Mouse (Mus musculus): ENCODE results near the gene Abhd6.

Gene Abhd6

DNA sequence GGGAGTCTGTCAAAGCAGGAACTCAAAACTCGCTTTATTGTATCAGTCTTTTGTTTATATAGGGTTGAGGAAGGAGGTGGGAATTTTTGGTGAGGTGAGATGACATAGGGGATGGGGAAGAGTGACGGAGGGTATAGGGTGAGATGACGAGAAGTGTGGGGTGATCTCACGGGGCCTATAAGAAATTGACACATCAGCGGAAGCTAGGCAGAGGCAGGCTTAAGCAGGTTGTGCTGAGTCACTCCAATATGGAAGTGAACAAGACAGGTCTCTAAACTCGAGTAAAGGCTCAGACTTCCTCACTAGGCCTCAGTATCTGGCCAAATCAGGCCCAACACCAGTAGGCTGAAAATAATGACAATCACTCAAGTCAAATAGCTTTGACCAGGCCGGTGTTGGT, 57.2 kb downstream of the Abhd6 start:
- DNase-seq (ENCODE audit: extremely low spot score, low spot score): no peak

DNA sequence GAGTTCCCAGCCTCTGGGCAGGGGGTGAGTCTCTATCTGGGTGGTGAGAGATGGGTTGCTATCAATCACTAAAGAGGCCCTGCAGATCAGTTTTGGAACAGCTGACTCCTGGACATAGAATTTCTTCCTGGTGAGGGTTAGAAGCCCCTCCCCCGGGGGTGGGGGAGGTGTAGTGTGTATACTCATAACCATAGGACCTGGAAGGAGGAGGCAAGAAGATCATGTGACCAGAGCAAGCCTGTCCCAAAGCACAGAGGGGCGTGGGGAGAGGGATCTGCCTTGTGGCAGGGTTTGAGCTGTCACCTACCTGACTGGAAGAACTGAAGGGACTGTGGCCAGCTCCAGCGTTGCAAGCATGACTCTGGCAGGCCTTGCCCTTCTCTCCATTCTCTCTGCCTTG, 59.4 kb downstream of the Abhd6 start:
- DNase-seq (ENCODE audit: extremely low spot score, low spot score): peak; percentile 26

DNA sequence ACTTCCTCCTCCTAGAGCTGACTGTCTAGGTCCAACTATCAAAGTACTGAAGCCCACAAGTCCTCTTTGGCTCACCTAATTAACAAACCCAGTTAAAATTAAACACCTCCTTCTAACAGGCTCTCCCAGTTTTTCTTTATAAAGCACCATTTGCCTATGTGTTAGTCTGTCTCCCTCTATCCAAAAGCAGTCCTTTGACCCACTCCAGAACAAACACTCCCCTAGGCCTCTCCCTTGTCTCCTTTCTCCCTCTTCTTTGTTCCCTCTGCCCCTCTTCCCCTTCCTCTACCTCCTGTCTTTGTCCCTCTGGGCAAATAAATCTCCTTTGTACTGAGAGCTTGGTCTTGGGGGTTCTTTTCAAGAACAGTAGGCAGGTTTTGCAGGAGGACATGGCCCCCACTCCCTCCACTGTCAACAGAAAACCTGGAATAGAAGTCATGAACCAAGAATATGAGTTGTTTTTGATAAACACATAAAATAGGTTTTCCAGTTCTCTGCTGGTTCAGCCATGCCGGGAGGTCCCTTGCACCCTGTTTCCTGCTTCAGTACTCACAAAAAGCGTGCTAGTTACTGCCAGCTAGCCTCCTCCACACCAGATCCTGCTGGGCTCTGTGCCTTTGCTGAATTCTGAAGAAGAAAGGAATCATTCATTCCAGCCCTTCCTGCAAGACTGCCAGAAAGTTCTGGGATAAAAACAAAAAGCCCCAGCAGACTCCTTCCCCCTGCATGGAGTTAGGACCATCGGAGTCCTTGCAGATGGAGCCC, 60.0 kb downstream of the Abhd6 start:
- no peak for DNase-seq (ENCODE audit: extremely low spot score, low spot score)

DNA sequence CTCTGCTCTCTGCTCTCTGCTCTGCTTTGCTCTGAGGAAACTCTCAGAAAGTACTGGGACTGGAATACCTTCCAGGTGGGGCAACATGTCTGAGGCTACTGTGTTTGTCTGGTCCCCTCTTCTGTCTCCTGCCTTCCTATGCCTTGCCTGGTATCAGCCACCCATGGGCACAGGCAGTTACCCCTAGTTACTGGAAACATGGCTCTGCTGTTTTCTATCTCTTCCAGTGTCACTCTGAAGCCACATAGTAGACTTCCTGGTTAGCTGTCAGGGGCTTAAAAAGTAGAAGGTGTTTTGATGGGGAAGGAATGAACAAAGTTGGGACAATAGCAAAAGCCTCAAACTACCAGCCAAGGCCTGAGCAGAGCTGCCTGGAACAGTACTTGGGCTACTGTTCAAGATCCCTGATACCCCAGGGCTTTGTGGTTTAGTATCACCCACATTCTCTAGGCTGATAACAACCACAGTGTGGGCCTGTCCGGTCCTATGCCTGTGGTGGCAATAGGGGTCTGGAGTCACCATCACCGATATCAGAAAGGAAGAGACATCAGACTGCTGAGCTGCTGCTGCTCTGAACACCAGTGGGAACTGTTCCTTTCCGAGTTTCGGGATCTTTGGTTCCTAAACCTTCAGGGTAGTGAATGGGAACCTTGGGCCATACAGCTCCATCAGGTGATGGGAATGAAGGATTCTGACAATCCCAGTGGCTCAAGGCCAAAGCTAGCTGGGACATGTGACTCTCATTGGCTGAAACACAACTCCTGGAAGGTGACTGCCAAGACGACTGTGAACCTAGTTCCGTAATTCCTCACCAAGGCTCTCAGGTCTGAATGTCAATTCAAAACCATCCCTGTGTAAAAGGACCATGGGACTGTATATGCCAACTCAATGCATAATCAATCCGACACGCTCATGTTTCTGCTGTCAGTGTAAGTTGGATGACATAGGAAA, 61.4 kb downstream of the Abhd6 start:
- DNase-seq (ENCODE audit: extremely low spot score, low spot score): no peak

DNA sequence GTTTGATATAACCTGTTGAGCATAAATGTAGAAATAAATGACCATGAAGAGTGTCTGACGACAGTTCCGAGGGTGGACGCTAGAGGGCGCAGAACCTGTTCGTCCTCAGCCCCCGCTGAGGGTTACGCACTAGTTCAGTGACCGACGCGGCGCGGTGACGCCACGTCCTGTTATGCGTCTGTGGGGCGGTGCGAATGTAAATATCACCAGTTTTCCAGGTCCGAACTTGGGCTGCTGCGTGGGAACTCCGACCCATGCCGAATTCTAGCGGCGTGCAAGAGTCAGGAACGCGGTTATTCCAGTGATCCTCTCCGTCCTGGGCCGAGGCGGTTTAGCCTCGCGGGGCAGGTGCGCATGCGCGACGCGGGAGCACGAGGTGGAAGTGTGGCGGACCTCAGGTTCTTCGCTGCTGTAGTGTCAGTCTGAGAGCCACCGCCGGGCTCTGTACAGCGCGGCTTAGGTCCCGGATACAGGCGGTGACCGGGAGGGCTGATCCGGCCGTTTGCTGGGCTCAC, 77.5 kb downstream of the Abhd6 start, which contains the start of gene Rpp14:
Rpp14 (plus strand) TSS at position 203 of the 515 bp plus-strand sequence.
- peak; percentile 95 for DNase-seq (ENCODE audit: extremely low spot score, low spot score)

DNA sequence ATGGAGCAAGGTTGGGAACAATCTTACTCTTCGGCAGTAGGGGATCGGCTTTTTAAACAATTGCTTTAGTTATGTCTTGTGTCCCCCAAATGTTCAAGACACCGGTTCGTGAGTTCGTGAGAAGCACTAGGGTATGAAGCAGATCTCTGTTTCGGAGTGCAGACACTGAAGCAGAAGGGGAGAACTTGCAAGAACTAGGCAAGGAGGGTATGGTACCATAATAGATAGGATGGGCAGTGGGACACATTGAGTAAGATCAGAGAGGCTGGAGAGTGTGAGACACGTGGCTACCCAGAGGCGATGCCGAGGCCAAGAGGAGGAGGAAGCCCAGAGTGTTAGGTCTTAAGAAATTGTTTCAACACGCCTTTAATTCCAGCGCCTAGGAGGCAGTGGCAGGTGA, 78.0 kb downstream of the Abhd6 start:
- DNase-seq (ENCODE audit: extremely low spot score, low spot score): no peak

- no peak for DNase-seq (ENCODE audit: extremely low spot score, low spot score)
These were observed 80.2 kb downstream of the Abhd6 start for GRCm38 (mm10) chr14:8082949-8083348.

DNA sequence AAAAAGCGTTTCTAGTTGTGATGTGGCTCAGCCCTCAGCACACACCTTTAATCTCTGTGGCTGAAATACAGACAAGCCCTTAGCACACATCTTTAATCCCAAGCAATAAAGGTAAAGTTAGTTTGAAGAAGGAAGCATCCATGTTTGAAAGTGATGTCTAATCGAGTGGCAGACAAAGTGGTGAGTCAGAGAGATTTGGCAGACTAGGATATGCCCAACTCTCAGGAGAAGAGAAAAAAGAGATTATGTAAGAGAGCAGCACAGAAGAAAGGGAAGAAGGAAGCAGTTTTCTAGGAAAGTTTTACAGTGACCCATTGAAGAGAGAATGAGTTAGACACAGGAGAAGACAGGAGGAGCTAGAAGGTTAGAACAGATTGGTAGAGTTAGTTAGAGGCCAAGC, 86.3 kb downstream of the Abhd6 start:
- DNase-seq (ENCODE audit: extremely low spot score, low spot score): no peak

- no peak for DNase-seq (ENCODE audit: extremely low spot score, low spot score)
These were observed 89.9 kb downstream of the Abhd6 start for GRCm38 (mm10) chr14:8092573-8092972.

DNA sequence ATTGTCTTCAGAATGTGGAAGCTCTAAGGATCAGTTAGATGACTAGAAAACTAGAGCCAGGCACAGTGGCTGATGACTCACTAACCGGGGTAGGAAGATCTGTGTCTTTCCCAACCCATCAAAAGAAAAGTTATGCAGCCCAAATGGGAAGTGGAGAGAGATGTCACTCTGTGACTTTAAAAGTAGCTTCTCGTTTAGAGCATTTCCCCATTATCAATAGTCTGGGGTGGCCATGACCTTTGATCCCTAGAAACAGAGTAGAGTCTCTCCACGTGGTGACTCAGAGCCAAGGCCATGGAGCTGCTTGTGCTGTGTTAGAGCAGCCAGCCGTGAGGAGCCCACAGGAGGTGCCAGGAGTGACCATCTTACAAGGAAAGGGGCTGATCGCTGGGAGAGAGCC, 90.7 kb downstream of the Abhd6 start:
- DNase-seq (ENCODE audit: extremely low spot score, low spot score): no peak

- no peak for DNase-seq (ENCODE audit: extremely low spot score, low spot score)
These were observed 92.3 kb downstream of the Abhd6 start for GRCm38 (mm10) chr14:8094931-8095561.

DNA sequence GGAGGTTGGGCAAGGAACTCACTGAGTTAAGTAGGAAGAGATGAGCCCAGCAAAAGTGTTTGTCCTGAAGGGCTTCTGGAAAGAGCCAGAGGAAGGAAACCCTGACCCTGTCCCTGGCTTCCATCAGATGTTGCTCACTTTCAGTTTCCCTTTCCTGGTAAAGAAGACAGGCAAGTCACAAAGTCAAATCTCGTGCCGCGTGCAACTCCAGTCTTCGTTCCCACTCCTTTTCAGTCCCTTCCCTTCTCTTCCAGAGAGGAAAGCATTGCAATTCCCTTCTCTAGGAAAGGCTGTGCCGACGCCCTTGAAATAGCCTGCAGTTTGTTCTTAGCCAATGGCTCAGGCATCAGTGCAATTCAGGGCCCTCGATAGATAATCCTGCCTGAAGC, 92.9 kb downstream of the Abhd6 start:
- DNase-seq (ENCODE audit: extremely low spot score, low spot score): no peak

- DNase-seq (ENCODE audit: extremely low spot score, low spot score): peak; percentile 99
These were observed 95.4 kb downstream of the Abhd6 start, which contains the start of gene Pxk for GRCm38 (mm10) chr14:8097978-8098686. TSS of gene Pxk (plus strand) at chr14:8098211.

DNA sequence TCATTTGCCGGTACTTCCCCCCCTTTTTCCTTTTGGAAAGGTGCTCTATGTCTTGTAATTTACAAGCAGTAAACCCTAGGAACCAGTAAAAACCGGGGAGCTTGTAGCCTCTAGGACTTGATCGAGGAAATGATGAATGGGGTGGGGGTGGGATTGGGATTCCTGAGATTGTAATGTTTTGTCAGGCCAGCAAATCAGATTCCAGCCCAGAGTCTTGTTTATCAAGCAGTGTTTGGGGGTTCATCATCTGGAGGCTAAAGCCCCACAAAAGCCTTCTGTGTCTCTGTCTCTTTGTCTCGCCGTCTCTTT, 95.9 kb downstream of the Abhd6 start:
- no peak for DNase-seq (ENCODE audit: extremely low spot score, low spot score)

DNA sequence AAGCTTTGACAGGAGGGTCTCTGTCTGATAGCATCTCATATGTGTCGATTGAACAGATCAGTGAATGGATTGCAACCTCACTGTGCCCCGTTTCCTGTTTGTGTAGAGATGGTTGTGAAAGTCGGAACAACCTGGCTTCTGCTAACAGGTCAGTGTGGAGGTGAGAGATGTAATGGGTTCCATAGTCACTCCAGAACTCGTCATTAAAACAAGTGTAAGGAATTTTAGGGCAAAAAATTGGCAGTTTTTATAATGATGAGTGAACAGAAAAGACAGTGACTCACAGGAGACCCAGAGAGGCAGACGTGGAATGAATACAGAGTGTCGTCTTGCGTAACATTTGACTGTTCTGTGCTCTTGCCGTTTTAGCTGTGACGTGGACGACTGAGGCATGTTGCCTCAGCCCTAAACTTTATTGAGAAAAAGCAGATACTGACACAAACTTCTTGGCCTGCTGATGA, 96.9 kb downstream of the Abhd6 start:
- DNase-seq (ENCODE audit: extremely low spot score, low spot score): no peak

DNA sequence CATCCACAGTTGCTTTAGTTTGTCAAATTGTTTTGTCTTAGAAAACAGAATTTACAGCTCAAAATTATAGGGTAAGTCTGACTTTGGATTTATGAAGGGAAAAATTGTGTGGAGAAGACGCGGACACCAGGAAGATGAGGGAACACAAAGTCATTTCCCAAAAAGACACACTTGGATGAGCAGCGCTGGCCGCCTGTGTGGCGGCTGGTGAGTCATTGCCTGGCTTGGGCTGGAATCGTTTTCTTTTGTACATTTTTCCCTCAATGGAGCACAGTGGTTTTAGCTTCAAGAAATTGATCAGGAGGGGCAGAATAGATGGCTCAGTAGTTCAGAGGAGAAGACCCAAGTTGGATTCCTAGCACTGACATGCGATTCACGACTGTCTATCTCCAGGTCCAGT, 99.2 kb downstream of the Abhd6 start:
- no peak for DNase-seq (ENCODE audit: extremely low spot score, low spot score)

GRCm38 (mm10) chr14:8102676-8103075, 100.0 kb downstream of the Abhd6 start:
- no peak for DNase-seq (ENCODE audit: extremely low spot score, low spot score)

Data from neural tube, embryonic 10.5 days (tissue).